Mouse (Mus musculus): Measurements from ENCODE around the gene Ptprn2. TPM values are rescaled to one million over a fixed set of nuclear protein-coding genes. Genes with fewer than 3 reads are reported as not detected.

Gene Ptprn2
- total RNA-seq, 2 experiments from 2014 or later = 14.8 to 17.6 TPM

DNA sequence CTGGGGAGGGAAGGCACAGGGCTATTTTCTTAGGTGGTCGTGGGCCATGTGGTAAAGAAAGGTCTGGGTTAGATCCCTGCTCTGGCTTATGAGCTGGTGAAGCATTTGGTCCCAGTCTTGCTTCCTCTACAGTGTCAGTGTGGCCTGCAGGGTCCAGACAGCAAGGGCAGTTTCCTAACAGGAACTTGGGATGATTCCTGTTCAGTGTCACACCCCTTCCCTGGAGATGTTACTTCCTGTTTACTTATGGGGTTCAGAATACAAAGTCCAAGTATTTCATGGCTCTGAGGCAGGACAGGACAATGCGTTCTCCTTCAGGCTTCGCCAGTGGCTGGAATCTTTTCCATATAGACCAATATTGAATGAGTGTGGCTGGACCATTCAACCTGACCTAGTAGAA, 741.7 kb downstream of the Ptprn2 start:
- DNase-seq = no peak

DNA sequence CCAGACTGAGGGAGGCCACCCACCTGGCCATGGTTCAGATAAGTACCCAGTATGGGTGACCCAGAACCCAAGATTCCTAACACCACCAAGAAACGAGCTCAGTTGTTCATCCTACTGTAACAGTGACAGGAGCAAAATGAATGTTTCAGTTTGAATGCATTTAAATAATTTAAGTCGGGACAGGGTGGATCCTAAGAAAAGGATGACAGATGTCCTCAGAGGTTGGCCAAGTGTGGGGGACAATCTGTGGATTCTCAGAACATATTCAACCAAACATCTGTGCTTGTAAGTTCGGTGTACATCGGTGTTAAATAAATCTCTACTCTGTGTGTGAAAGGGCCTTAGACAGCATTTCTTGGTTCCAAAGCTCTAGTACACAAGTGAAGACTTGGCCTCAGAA, 743.9 kb downstream of the Ptprn2 start:
- DNase-seq = no peak

DNA sequence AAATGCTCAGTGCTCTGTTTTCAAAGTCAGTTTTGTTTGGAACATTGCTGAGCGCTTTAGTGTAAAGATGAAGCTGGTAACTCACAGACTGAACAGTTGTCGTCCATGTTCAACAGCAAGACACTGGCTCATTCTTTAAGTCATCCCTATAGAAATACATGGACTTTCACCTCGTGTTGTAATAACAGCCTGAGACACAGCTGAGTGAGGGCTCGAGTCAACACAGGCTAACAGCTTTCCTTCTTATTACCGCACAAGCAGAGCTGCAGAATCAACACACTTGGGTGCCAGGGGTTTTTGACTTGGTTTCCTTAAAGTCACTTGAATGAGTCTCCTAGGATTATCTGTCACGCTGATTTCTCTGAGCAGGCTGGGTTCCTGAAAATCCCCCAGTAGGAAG, 744.8 kb downstream of the Ptprn2 start:
- no peak for DNase-seq

DNA sequence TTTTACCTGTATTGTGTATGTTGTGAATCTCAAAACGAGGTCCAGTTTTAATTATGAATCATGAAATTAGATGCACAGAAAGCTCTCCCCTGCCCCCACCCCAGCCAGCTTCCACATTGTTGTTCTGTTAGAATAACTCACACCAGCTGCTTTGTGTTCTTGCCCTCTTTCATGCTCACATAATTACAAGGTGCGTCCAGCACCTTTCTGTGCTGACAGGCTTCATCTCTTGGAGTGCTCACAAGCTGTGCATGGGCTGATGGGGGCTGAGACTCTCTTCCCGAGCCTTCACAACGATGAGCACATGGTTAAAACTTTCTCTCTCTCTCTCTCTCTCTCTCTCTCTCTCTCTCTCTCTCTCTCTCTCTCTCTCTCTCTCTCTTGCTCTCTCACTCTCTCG, 746.3 kb downstream of the Ptprn2 start:
- no peak for DNase-seq

DNA sequence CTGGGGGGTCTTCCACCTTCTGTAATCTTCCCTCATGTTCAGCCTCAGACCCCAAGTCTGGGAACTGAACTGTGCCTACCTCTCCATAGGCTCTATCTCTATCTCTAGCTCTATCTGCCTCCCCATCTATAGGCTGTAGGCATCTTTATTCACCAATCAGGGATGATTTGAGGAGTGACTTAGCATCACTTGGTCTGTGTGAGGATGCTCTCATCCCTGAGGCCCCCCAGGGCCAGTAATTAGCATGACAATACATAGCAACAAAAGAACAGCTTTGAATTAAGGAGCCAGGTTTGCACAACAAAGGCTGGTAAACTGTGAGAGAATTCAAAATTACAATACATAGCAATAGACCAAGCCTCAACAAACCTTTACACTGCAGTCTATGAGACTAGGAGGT, 749.6 kb downstream of the Ptprn2 start:
- no peak for DNase-seq

DNA sequence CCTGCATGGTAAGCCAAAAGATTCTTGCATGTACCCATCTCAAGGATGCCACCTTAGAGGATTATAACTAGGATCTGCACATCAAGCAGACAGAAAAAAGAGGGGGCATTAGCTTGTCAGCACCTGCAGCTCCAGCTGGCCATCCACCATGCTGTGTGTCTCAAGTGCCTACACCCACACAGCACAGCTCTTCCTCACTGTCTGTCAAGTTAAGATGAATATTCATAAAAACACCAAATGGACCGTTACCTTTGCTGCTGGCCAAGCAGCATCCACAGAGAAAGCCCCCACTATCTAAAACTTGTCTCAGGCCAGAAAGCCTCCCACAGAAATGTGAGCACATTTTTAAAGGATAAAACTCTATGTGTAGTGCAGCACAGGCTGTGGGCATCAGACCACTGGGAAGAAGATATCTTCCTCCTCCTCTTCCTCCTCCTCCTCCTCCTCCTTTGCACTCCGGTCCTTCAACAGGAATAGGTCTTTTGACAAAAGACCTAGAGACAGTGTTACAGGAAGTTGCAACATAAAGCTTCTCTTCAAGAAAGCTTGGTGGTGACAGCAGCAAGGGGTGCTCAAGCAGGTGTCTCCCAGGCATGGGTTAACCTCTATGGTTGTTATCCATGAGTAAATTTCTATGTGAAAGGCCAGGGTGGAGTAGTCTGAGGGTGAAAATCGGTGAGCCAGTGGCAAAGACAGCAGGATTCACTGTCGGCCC, 750.7 kb downstream of the Ptprn2 start:
- no peak for DNase-seq

DNA sequence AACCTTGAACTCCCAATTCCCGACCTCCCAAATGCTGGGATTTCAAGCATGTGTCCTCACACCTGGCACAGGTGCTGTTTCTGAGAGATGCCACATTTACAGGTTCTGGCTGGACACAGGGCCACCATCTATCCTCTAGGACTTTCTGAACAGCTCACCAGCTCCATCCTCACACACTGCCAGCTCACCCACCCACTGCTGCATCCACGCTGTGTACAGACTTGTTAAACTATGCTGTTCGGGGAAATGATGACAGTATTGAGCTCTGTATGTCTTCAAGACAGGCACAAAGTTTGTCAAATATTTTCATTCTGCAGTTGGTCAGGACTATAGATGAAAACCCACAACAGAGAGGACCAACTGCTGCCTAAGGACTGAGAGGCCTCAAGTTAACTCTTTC, 751.5 kb downstream of the Ptprn2 start:
- no peak for DNase-seq

DNA sequence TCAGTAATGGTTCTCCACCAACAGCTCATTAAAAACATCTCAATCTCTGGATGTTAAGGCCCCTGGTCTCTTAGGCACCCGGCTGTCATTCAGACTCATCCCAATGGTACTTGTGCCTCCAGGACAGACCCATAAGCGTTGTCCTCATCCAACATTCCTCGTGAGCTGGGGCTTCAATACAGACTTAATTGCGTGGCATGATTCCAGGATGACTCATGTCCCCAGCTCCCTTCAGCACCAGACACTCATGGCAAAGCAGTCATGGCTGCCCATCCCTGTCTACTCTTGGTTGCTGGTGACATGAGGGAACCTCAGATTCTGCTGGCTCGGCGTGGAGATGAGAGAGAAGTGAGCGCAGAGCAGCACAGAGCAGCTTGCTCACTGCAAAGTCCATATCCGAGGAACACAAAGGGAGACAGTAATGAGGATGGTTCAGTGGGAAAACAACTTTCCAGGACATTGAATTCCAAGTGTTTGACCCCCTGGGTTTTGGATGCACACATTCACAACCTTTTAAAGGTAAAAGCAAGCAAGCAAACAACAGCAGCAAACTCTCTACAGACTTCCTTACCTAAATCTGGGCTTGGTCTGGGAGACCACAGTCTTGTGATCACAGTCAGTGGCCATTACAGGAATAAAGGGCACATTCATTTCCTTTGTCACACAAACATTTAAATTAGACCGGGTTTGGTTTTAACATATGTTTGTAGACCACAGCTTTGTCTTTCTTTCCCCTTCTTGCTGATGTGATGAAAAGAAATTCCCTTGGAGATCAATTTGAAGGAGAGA, 754.6 kb downstream of the Ptprn2 start:
- peak; percentile 17 to 30 for DNase-seq

DNA sequence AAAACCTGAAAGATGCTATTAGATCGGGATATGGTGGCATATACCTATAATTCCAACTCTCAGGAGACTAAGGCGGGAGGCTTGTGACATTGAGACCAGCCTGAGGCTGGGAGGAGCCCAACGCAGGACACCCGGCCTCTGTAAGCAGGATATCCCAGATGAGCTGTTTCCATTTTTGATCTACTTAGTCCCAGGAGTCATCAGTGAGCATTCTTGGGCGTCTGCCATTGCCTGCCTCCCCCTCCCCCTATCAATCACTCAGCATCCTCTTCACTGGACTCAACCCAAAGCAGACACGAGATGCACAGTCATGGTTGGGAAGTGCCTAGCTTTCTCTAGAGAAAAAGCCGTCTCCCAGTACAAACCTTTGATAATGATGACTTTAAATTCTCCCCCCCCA, 756.7 kb downstream of the Ptprn2 start:
- DNase-seq = peak; percentile 62 to 75

DNA sequence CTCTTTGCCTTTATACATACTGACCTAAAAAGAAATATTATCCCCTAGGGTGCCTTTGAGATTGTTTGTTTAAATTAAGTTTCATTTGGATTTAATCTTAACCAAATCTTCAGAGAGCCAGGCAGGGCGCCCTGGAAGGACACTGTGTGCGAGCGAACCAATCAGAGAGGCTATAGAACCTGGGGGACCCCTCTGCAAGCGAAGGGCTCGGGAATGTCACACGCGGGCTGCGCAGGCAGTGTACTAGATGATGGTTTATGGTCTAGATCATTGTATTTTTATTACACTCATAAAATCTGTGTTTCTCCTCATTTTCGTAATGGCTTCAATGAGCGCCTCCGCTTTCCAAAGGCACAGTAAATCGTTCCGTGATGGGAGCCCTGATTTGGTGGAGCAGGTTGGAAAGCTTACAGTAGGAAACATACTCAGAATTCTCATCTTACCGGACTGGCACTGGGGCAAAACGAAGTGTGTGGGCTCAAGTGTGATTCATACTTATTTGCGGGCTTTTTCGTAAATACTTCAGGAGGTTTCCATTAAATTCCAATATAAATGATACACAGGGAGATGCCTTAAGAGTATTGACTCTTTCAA, 760.5 kb downstream of the Ptprn2 start:
- DNase-seq = no peak

DNA sequence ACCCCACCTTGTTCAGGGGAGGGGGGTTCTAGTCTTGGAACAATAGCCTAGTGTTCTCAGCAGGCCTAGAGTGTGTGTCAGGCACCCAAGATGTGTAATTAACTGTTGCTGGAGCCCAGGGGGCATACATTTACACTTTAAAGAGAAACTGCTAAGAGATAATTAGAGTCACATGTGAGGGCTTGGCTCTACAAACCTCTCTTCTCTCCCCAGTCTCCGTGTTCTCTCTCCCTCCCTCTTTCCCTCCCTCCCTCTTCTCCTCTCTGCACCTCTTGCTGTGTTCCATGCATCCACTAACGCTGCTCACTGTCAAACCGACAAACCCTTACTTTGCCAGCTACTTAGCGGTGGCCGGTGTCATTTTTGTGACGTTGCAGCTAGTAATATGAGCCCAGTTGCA, 764.9 kb downstream of the Ptprn2 start:
- DNase-seq = no peak

DNA sequence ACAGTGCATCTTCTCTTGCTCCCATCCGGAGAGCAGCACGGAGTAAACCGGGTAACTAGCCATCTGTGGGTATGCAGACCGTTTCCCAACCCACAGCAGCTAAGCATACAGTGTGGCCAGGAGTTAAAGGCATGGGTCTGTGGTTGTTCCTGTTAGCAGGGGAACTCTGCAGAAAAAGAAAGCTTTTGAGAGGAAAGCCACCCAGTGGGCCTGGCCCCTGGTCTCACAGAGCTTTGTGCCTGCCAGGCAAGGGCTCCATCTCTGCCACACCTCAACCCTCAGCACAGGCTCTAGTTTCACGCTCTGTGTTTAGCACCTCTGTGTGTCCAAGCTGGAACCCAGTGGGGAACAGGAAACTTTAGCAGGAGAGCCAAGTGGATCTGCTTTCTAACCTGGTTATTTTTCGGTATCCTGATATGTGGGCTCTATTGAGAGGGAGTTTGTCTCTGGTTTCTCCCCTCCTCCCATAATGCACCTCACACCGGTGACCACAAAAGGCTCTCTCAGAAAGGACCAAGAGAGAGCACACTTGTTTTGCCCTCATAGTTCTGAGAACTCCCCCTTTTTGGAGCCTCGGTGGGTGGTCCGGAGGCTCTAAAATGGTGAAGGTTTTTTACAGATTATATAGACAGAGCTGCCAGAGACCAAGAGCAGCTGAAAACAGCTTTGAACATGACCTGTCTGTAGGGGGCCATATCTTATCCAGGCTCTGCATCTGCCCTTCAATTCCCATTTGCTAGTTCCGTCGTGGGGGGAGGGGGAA, 766.3 kb downstream of the Ptprn2 start:
- DNase-seq = no peak

DNA sequence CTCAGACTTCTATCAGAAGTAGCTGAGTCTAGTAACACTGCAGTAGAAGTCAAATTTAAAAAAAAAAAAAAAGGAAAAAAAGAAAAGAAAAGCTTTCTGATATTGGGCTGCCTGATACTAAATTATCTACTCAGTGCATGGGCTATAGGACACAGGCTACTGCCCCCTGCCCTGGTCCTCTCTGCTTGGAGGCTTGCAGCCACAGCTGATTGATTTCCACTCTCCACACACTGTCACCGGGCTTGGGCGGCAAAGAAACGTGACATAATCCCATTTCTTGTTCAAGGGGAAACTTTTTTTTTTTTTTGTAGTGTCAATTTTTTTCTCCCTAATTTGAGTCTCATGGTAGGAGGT, 766.9 kb downstream of the Ptprn2 start:
- DNase-seq = no peak

DNA sequence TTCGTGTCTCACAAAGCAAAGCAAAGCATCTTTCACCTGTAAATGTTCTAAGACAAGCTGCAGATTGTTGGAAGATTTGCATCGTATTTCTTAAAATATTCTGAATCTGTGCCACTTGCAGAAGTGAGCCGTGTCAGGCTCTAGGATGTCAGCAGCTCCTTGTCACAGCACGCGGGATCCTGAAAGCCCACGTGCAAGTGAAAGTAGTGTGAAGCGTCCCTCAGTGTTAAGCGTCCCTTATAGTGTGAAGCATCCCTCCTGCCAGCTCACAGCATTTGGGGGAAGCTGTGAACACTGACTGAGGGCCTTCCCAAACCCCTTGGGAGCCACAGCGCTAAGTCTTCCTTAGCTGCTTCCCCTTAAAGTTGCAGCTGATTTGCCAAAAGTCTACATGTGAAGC, 768.8 kb downstream of the Ptprn2 start:
- no peak for DNase-seq

DNA sequence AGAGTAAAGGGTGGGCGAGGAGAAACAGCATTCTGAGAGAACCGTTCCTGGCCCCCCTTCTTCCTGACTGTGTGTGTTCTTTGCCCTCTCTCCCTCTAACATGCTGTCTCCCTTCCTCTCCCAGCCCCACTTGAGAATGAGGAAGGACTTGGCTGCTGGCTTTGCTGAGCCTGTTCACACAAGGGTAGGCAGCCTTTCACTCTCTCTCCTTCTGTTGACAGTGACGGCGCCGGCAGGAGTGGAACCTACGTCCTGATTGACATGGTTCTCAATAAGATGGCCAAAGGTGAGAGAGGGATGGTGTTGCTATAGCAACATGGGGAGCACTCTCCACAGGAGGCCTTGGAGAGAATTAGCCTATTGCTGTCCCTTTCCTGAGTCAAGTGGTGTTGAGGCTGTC, 769.8 kb downstream of the Ptprn2 start:
- no peak for DNase-seq

DNA sequence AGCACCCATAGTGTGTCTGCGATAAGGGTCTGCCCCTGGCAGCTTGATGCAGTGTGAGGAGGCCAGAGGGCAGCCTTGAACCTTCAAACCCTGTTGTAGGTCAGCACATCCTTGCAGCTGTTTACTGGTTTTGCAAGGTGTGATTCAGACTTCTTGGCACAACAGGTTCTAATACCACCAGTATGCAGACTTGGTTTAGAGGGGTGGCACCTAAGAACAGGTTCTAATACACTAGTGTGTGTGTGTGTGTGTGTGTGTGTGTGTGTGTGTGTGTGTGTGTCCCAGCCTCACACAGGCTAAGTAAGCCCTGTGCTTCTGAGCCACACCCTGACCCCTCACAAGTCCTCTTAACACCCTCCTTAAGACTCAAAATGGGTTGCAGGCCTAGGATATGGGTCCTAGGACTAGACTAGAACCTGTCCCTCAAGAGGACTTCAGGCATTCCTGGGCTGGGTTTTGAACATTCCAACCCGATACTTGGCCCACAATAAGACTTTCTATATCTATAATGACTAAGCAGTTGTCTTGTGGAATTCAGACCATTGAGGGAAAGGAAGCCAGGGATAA, 770.3 kb downstream of the Ptprn2 start:
- no peak for DNase-seq

DNA sequence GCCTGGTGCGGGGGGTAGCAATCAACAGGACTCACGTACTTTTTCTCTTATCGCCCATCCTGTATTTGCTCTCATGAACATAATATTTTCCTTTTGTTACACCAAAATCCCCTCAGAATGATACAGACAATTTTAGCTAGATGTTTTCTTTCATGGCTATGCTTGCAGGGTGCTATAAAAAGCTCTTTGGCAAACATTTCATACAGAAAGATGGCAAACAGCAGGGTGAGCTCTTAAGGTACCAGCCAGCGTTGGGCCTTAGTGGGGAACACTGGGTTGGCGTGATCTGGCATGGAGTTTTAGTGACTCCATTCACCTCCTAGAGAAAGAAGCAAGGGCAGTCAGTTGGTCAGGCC, 771.3 kb downstream of the Ptprn2 start:
- no peak for DNase-seq

DNA sequence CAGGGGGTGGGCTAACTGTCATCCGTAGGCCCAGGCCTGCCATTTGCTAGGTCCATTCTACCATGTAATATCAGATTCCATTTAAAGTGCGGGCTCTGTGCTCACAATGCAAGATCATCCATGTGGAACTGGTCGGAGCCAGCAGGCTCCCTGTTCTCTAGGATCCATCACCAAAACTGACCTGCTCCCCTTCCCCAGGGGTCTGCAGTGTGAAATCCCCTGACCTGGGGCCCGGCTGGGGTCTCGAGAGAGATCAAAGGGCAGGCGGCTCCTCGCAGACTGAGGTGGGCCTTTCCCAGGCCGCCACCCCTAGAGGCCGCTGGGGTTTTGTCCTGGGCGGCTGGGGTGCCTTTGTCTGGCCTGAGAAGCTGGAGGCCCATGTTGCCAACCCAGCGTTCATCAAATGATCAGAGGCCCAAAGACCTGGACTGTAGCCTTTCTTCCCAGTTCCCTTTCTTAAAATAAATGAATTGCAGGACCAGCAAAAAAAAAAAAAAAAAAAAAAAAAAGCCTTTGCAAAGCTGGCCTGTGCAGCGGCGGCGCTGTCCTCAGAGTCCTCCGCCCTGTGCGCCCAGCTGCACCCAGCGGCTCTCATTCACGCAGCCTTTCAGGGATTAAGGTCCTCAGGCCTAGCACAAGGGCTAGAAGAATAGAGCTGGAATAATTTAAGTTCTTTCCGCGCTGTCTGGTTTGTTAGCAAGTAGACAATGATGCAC, 771.8 kb downstream of the Ptprn2 start:
- DNase-seq = no peak

DNA sequence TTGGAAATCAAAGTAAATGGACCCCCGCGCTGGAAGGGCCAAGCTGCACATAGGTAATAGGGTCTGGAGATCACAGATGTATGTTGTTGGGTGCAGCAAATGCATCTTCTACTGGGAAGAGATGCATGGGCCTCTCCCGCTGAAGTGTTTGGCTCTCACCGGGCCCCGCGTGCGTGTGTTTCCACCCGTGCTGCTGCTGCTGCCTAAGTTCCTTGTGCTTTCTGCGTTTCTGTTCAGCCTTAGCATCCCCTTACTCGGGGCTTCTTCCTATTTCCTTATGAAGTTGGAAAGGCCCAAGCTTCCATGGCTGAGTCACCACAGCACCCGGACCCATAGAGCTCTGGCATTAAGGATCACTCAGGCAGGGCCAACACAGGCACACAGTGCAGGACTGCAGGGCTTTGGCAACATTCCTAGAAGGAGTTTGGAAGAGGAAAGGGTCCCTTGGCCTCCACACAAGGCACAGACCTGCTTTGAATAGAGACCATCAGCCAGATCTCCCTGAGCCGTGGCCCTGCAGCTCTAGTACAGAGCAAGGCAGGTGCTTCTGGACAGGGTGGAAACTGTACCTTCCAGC, 772.5 kb downstream of the Ptprn2 start:
- no peak for DNase-seq

DNA sequence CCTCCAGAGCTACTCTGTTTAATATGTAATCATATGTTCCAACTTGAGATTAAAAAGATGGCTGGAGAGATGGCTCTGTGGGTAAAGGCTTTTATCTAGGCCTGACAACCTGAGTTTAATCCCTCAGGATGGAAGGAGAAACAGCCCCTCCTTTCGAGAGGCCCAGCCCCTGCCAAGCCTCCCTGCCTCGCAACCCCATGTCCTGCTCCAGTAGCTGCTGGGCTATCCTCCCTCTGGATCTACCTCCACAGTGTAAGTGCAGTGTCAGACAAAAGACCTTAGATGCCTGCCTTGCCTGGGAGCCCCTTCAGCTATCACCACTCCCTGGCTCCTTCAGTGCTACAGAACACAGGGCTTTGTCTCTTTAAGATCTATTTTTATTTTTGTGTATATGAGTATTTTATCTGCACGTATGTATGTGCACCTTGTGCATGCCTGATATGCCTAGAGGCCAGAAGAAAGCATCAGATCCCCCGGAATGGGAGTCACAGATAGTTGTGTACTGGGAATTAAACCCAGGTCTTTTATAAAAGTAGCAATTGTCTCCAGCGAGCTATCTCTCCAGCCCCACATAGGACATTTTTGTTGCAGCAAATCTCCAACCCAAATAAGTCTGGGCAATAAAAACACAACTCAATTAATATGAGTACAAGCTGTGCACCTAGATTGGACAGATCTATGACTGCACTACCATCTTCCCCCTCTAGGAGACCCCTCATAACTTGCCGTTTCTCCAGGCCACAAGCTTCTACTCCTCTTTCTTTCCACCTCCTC, 775.1 kb downstream of the Ptprn2 start:
- DNase-seq = no peak

DNA sequence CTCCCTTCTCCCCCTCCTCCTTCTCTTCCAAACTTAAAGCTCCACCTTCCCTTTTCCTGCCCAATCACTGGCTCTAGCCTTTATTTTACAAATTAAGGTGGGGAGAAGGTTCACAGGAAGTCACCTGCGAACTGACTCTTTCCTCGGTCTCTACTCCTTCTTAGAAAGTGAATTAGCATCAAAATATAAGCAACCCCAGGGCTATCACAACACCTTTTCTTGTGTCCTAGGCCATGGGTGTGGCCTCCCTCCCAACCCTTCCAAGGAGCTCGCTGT, 775.6 kb downstream of the Ptprn2 start:
- DNase-seq = no peak
